Mouse (Mus musculus): ENCODE data around the gene Ptpn5.

DNA sequence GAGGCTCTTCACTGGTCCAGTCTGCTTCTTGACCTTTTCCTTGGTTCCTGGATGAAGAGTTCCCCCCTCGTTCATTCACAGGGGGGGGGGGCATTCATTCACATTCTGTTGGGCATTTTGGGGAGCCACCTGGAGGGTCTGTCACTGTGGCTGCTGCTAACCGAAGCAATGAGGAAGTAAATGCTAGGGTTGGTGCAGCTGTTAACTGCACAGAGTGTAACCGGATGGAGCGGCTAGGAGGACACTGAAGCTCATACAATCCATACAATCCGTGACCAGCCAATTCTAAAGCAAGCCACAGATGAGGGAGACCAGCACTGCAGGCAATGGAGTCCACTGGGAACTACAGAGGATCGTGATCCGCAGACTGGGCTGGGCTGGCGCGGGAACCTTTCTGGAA lies 24.3 kb upstream of the Ptpn5 start:
- TF ChIP-seq CTCF (IDR thresholded peaks at IDR 0.05; ENCODE audit: insufficient read depth, low read depth, low read length): no peak
- no peak for TF ChIP-seq POLR2A (IDR thresholded peaks at IDR 0.05; ENCODE audit: insufficient read depth, low read depth, low read length)

All from olfactory bulb, adult 2 months (tissue).